Mouse (Mus musculus) gastrocnemius, adult 18-20 months (tissue): Measurements from ENCODE around the gene Slc41a3. TPM values are rescaled to one million over a fixed set of nuclear protein-coding genes. Genes with fewer than 3 reads are reported as not detected.
"Not testable (repeated sequence)": the region's sequence is repeated elsewhere in the genome, so short reads cannot be mapped to it uniquely, and the experiment has no call there.

Experiments
- DNase-seq: peaks from one replicate; pipeline ENCODE4 v3.0.0; 2021; ENCODE audit warnings: low spot score
- total RNA-seq, 2 experiments: library from RNA; stranded (reverse); gene quantifications; 2 replicates each; pipeline ENCODE4 v1.2.3; 2021

Slc41a3 gene
- total RNA-seq, 2 experiments from 2014 or later: 83.4 to 93.7 TPM

GRCm38 (mm10) chr6:90623456-90623836 lies 18.9 kb downstream of the Slc41a3 start:
- no peak for DNase-seq

GRCm38 (mm10) chr6:90624184-90624583 lies 19.7 kb downstream of the Slc41a3 start:
- DNase-seq: peak; percentile 84

- peak; percentile 86 for DNase-seq
Observed at GRCm38 (mm10) chr6:90624733-90625132, 20.2 kb downstream of the Slc41a3 start.

- peak; percentile 52 for DNase-seq
Observed at GRCm38 (mm10) chr6:90625207-90625994, 20.9 kb downstream of the Slc41a3 start.

GRCm38 (mm10) chr6:90627556-90627955 lies 23.0 kb downstream of the Slc41a3 start:
- DNase-seq: no peak

GRCm38 (mm10) chr6:90629506-90629905 lies 25.0 kb downstream of the Slc41a3 start:
- no peak for DNase-seq

GRCm38 (mm10) chr6:90630427-90630826 lies 25.9 kb downstream of the Slc41a3 start:
- DNase-seq: no peak

GRCm38 (mm10) chr6:90632526-90632925 lies 28.0 kb downstream of the Slc41a3 start:
- DNase-seq: not testable (repeated sequence)

GRCm38 (mm10) chr6:90635081-90635480 lies 30.6 kb downstream of the Slc41a3 start:
- no peak for DNase-seq

GRCm38 (mm10) chr6:90635611-90636010 lies 31.1 kb downstream of the Slc41a3 start:
- no peak for DNase-seq

GRCm38 (mm10) chr6:90643057-90643456 lies 38.5 kb downstream of the Slc41a3 start:
- DNase-seq: no peak

GRCm38 (mm10) chr6:90644965-90645364 lies 40.4 kb downstream of the Slc41a3 start:
- no peak for DNase-seq

GRCm38 (mm10) chr6:90648391-90648790 lies 43.9 kb downstream of the Slc41a3 start:
- no peak for DNase-seq

GRCm38 (mm10) chr6:90649279-90649678 lies 44.8 kb downstream of the Slc41a3 start:
- DNase-seq: no peak

- no peak for DNase-seq
Observed at GRCm38 (mm10) chr6:90650634-90651033, 46.1 kb downstream of the Slc41a3 start.

- DNase-seq: peak; percentile 75
Observed at GRCm38 (mm10) chr6:90653736-90654135, 49.2 kb downstream of the Slc41a3 start.

GRCm38 (mm10) chr6:90656344-90656850 lies 51.9 kb downstream of the Slc41a3 start:
- not testable (repeated sequence) for DNase-seq

- no peak for DNase-seq
Observed at GRCm38 (mm10) chr6:90659913-90660312, 55.4 kb downstream of the Slc41a3 start.

GRCm38 (mm10) chr6:90660398-90661028 lies 56.0 kb downstream of the Slc41a3 start:
- DNase-seq: no peak

GRCm38 (mm10) chr6:90661029-90661399 lies 56.5 kb downstream of the Slc41a3 start:
- DNase-seq: no peak

- no peak for DNase-seq
Observed at GRCm38 (mm10) chr6:90662148-90662547, 57.6 kb downstream of the Slc41a3 start.

GRCm38 (mm10) chr6:90663736-90664135 lies 59.2 kb downstream of the Slc41a3 start:
- no peak for DNase-seq

- no peak for DNase-seq
Observed at GRCm38 (mm10) chr6:90668693-90669092, 64.2 kb downstream of the Slc41a3 start.
